Mouse (Mus musculus): ENCODE measurements at regions not wholly inside any gene's neighbourhood (a gene's known extent, or its start where the extent isn't known, plus 50 kb on each side); places are given as distances from the start of the nearest gene placed in this dataset.

DNA sequence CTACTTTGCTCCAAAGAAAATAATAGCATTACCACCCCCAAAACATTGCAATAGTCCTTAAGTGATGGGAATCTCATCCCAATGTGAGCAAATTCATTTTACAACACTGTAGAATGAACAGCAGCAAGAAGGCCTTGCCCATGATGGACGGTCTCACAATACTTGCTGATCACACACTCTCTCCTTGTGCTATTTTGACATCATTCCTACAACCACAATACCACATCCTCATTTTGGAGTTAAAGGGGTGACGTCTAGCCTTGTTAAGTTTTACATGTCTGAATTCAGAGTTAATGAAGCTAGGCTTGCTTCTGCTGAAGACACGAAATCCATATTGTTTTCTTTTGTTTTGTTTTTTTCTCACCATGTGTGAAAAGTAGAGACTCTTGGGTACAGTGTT, 878.2 kb downstream of the Adgrl2 start:
- TF ChIP-seq EP300 (IDR thresholded peaks at IDR 0.05; ENCODE audit: insufficient read depth, low read depth, low read length): no peak
- TF ChIP-seq CTCF (IDR thresholded peaks at IDR 0.05; ENCODE audit: low read depth, low read length): no peak
- no peak for TF ChIP-seq POLR2A (IDR thresholded peaks at IDR 0.05; ENCODE audit: insufficient read depth, low read length)

All from ES-Bruce4 (cell line).